Mouse (Mus musculus) small intestine, adult 2 months (tissue): ENCODE measurements around the gene Spg21. TPM values are rescaled to one million over a fixed set of nuclear protein-coding genes. Genes with fewer than 3 reads are reported as not detected.
A peak's percentile ranks its signal among the peaks of the same experiment; 100 is the strongest.

ENCODE experiments used
- H3K27ac ChIP-seq: fragments of 200-500 bp; 2 replicates; pipeline ENCODE4 v1.5.1; 2012; ENCODE audit warnings: low read depth, low read length, control low read depth, inconsistent platforms; ENCODE audit not compliant: insufficient read depth
- H3K27me3 ChIP-seq: fragments of 200-500 bp; 2 replicates; pipeline ENCODE4 v1.6.1; 2012; ENCODE audit warnings: mild to moderate bottlenecking, moderate library complexity, low read length, inconsistent platforms; ENCODE audit not compliant: control insufficient read depth, insufficient read depth
- H3K36me3 ChIP-seq: fragments of 200-500 bp; 2 replicates; pipeline ENCODE4 v1.6.1; 2012; ENCODE audit warnings: mild to moderate bottlenecking, low read length, control low read depth, inconsistent platforms; ENCODE audit not compliant: control insufficient read depth, insufficient read depth
- H3K4me1 ChIP-seq: fragments of 200-500 bp; 2 replicates; pipeline ENCODE4 v1.6.1; 2012; ENCODE audit warnings: low read length, inconsistent platforms, mixed read lengths; ENCODE audit not compliant: control insufficient read depth, insufficient read depth, insufficient read length
- H3K4me3 ChIP-seq: fragments of 200-500 bp; 2 replicates; pipeline ENCODE4 v1.5.1; 2012; ENCODE audit warnings: low read depth, mild to moderate bottlenecking, control low read depth, inconsistent platforms, low read length, moderate library complexity
- CTCF ChIP-seq: fragments of 200-500 bp; IDR thresholded peaks from 2 replicates; pipeline ENCODE4 v1.5.1; 2012; ENCODE audit warnings: low read depth, mild to moderate bottlenecking, control low read depth, inconsistent platforms, low read length, moderate library complexity, mixed read lengths; ENCODE audit not compliant: insufficient replicate concordance, insufficient read length; ENCODE audit errors: extremely low read depth
- POLR2A ChIP-seq: fragments of 200-500 bp; IDR thresholded peaks from 2 replicates; pipeline ENCODE4 v1.6.1; 2012; ENCODE audit warnings: low read depth, mild to moderate bottlenecking, control low read depth, inconsistent platforms, low read length, moderate library complexity
- WGBS: fragments of 180-500 bp; shearing (Covaris S2); methylation state at CpG from one replicate; pipeline ENCODE4 v1.1.7; 2018; 5-methylcytosine and 5-hydroxymethylcytosine counted together
- polyA plus RNA-seq: library from polyadenylated mRNA; depleted of rRNA; stranded (reverse); fragments of >200 nt; gene quantifications from 2 replicates; pipeline ENCODE4 v1.2.3, GENCODE M21; 2012

Spg21 gene
- polyA plus RNA-seq, 1 experiment: 9.7 TPM

GRCm38 (mm10) chr9:65523611-65524364, 63.0 kb downstream of the Spg21 start:
- 23% methylated on average over 14 of the region's 14 CpGs for WGBS
- TF ChIP-seq POLR2A (no peak), CTCF (peak; percentile 95)

GRCm38 (mm10) chr9:65525445-65526195, 64.9 kb downstream of the Spg21 start:
- H3K27ac ChIP-seq: no peak overlapping the region
- no peak for TF ChIP-seq CTCF
- no peak for TF ChIP-seq POLR2A
- no peaks in the 10 kb centered on the region for H3K36me3 ChIP-seq
- WGBS: 75% methylated on average over 10 of the region's 10 CpGs
- H3K27me3 ChIP-seq: peaks cover 2% of the 10 kb centered on the region; the same call in 1 of the 2 replicates
- no peaks in the 10 kb centered on the region for H3K4me1 ChIP-seq
- no peak overlapping the region for H3K4me3 ChIP-seq

More at GRCm38 (mm10) chr9:65523611-65524364, 63.0 kb downstream of the Spg21 start:
- H3K4me3 ChIP-seq: no peak overlapping the region
- H3K4me1 ChIP-seq: no peaks in the 10 kb centered on the region
- H3K27me3 ChIP-seq: peaks cover 7% of the 10 kb centered on the region; the same call in 1 of the 2 replicates
- H3K36me3 ChIP-seq: no peaks in the 10 kb centered on the region
- H3K27ac ChIP-seq: no peak overlapping the region

- Histone ChIP-seq H3K27ac (no peak overlapping the region), H3K36me3 (no peaks in the 10 kb centered on the region), H3K4me1 (no peaks in the 10 kb centered on the region), H3K4me3 (no peak overlapping the region), H3K27me3 (no peaks in the 10 kb centered on the region)
- TF ChIP-seq POLR2A (no peak), CTCF (no peak)
- WGBS: 63% methylated on average over 6 of the region's 6 CpGs
Measured at GRCm38 (mm10) chr9:65528417-65529038, 67.8 kb downstream of the Spg21 start.

DNA sequence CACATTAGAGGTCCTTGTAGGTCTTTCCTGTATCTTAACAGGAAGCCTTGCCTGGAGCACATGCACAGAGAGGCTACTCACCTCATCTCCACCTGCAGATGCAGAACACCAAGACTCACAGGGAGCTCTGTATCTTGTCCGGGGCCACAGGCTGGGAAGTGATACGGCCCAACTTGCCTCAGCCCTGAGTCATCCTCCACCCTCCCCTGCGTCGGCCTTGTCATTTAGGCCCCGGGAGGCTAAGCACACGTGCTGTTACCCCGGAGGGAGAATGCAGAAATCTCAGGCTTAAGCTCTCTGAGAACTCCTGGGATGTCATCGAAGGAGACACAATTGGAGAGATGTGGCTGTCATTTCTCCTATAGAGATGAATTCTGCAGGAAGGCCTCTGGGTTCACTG, 68.9 kb downstream of the Spg21 start:
- no peak overlapping the region for H3K4me3 ChIP-seq
- TF ChIP-seq CTCF: no peak
- no peaks in the 10 kb centered on the region for H3K36me3 ChIP-seq
- H3K27ac ChIP-seq: no peak overlapping the region
- no peaks in the 10 kb centered on the region for H3K27me3 ChIP-seq
- H3K4me1 ChIP-seq: peaks cover 6% of the 10 kb centered on the region; the same call in 1 of the 2 replicates
- WGBS: 79% methylated on average over 8 of the region's 8 CpGs

DNA sequence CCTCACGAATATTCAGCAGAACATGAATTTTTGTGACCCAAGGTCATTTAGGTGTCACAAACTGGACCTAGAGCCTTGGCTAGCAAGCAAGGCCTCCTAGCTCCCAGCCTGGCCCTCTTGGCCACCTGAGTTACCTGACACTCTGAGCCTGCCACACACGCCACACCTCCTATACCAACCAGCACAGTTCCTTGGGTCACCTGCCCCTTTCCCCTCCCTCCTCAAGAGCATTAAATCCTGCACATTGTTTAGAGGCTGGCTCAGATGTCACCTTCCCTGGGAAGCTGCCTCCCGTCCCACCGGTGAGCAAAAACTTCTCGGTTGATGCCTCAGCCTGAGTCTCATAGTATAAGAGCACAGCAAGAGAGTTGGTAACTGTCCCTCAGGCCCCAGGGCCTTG, 70.5 kb downstream of the Spg21 start:
- WGBS: 86% methylated on average over 5 of the region's 5 CpGs
- H3K36me3 ChIP-seq: no peaks in the 10 kb centered on the region
- H3K4me1 ChIP-seq: peaks cover 15% of the 10 kb centered on the region
- H3K27ac ChIP-seq: no peak overlapping the region
- TF ChIP-seq CTCF: no peak
- no peak for TF ChIP-seq POLR2A
- H3K4me3 ChIP-seq: no peak overlapping the region
- no peaks in the 10 kb centered on the region for H3K27me3 ChIP-seq

DNA sequence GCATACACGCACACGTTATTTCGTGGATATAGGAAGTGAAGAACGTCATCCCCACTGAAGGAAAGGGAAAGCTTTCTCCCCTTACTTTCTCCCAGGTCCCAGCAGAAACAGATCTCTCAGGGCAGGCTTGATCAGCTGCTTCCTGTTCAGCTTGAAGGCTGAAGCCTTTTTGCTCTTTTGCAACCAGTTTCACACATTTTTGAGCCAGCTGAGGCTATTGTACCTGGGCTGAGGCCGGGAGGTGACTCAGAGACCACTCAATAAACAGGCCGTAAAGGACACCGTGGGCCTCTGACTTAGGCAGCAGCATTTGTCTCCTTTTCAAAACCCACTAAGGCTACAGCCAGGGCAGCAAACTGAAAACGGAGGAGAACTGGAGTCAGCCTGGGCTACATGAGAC, 72.2 kb downstream of the Spg21 start:
- 64% methylated on average over 8 of the region's 8 CpGs for WGBS
- H3K27ac ChIP-seq: peak overlapping the region; percentile 13; the same call in 1 of the 2 replicates
- H3K36me3 ChIP-seq: no peaks in the 10 kb centered on the region
- TF ChIP-seq CTCF: no peak
- TF ChIP-seq POLR2A: no peak
- no peak overlapping the region for H3K4me3 ChIP-seq
- H3K4me1 ChIP-seq: peaks cover 17% of the 10 kb centered on the region
- no peaks in the 10 kb centered on the region for H3K27me3 ChIP-seq

GRCm38 (mm10) chr9:65534111-65534510, 73.4 kb downstream of the Spg21 start:
- Histone ChIP-seq H3K4me3 (no peak overlapping the region), H3K4me1 (peaks cover 17% of the 10 kb centered on the region), H3K27ac (no peak overlapping the region), H3K36me3 (no peaks in the 10 kb centered on the region), H3K27me3 (no peaks in the 10 kb centered on the region)
- WGBS: 84% methylated on average over 3 of the region's 3 CpGs
- TF ChIP-seq CTCF (no peak), POLR2A (no peak)
